Mouse (Mus musculus): Measurements from ENCODE around the gene P2rx4. TPM values are rescaled to one million over a fixed set of nuclear protein-coding genes. Genes with fewer than 3 reads are reported as not detected.
A peak's percentile ranks its signal among the peaks of the same experiment; 100 is the strongest.

Gene P2rx4
- total RNA-seq, 2 experiments from 2014 or later = 3.8 to 5.3 TPM

DNA sequence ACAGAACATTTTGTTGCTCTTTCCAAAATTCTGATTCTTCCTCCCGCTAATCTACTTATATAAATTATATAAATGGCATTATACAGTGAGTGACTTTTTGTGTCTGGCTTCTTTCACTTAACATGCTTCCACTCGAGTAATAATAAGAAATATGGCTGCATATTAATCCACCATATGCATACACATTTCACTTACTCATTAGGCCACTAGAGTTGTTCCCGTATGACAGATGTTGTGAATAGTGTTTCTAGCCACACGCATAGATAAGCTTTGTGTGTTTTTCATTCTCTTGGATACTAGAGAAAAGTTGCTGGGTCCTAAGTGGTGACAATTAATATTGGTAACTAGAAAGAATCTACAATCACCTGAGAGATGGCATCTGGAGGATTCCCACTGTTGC, 48.3 kb downstream of the P2rx4 start:
- no peak for DNase-seq (ENCODE audit: low spot score)

- DNase-seq (ENCODE audit: low spot score) = no peak
Observed at GRCm38 (mm10) chr5:122756144-122756543, 48.8 kb downstream of the P2rx4 start.

DNA sequence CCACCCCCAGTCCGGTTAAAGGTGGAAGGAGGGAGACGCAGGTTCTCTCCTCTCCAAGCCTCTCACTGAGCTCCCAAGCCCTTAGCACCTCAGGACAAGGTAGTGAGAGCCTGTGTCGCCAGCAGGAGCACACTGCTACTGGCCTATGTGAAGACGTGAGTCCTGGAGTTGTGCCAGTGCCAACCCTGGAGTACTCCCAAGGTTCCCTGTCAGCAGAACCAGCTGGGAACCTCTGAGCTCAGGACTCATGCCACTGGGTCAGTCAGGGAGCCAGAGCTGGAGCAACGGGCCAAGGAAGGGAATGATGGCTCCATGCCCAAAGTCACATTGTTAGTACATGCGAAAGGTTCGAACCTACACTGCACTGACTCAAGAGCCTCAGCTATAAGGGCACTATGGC, 49.3 kb downstream of the P2rx4 start:
- peak; percentile 69 for DNase-seq (ENCODE audit: low spot score)

- no peak for DNase-seq (ENCODE audit: low spot score)
Observed at GRCm38 (mm10) chr5:122763271-122764031, 56.1 kb downstream of the P2rx4 start.

DNA sequence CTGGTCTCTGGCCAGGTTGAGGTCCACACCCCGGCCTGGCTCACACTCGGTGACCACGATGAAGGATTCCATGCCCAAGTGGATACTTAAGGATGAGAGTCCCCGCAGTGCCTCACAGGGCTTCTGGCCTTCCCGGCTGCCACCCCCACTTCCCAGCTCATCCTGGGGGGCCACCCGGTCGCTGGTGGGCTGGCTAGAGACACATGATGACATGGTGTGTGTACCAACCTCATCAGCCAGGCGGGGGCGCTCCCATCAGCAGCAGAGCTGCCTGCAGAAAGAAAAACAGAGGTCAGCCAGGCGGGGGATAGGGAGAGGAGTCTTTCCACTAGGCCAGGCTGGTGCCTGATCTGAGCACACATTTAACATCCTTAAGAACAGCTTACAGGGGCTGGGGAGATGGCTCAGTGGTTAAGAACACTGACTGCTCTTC, 56.7 kb downstream of the P2rx4 start:
- no peak for DNase-seq (ENCODE audit: low spot score)

DNA sequence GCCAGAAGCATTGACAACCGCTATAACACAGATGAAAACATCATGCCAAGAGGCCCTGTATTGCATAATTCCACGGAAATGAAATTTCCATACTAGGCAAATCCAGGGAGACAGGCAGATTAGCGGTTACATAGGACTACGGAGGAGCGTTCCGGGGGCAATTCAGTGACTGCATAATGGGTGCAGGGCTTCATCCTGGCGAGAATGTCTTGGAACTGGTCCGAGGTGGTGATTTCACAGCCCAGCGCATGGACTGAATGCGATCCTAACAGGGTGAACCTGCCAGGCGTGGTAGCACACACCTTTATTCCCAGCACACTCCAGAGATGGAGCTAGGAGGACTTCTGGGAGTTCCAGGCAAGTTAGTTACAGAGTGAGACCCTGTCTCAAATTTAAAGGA, 59.9 kb downstream of the P2rx4 start:
- no peak for DNase-seq (ENCODE audit: low spot score)

- DNase-seq (ENCODE audit: low spot score) = no peak
Observed at GRCm38 (mm10) chr5:122769101-122769568, 61.8 kb downstream of the P2rx4 start.

GRCm38 (mm10) chr5:122770304-122770703, 63.0 kb downstream of the P2rx4 start:
- DNase-seq (ENCODE audit: low spot score) = peak; percentile 29

DNA sequence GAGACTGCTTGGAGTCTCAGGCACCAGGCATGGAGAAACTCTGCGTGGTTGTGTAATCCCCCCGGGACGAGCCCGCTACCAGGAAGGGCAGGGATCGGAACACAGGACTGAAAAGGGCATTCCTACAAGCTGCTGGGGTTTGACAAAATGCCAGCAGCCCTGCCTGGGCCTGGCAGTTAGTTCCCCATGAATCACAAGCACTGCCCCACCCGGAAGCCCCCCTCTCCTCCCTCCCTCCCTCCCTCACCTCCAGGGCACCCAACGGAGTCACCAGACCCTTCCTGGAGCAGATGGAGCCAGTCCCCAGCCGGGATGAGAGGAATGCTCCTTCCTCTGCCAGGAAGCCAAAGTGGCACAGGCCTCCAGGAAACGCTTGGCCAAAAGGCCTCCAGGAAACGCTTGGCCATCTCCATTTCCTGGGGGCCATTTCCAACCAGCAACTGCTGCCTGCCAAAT, 63.5 kb downstream of the P2rx4 start:
- peak; percentile 79 for DNase-seq (ENCODE audit: low spot score)

DNA sequence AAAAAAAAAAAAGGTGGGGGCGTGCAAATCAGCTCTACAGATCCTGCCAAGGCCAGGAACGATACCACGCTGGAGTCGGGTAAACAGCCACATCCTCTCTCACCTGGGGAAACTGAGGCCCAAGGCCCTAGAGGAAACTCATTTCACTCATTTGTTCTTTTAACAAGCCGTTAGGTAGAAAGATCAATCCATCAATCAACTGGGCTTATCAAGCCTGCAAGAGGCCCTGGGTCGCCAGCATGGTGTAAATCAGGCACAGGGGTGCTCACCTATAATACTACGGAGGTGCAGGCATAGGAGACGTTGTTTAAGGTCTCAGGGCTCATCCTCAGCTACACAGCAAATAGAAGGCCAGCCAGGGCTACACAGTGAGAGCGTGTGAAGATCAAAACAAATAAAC, 64.1 kb downstream of the P2rx4 start:
- DNase-seq (ENCODE audit: low spot score) = no peak

DNA sequence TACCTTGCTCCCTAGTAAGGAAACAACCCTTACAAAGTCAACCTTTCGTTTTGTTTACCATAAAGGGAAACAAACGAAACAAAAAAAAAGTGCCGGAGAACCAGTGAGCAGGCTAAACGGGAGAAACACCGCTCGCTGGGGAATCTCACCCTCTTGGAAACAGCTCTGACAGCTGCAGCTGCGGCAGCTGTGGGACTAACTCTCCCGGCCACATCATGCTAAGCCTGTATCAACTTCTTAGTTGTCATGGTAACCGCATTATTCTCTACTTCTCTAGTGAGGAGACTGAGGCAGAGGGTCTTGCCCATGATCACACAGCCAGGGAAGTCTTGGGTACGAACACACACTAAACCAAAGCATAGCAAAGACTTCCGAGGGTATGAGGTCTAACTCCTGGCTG, 66.4 kb downstream of the P2rx4 start:
- DNase-seq (ENCODE audit: low spot score) = no peak

GRCm38 (mm10) chr5:122774743-122775611, 67.6 kb downstream of the P2rx4 start:
- DNase-seq (ENCODE audit: low spot score) = no peak

DNA sequence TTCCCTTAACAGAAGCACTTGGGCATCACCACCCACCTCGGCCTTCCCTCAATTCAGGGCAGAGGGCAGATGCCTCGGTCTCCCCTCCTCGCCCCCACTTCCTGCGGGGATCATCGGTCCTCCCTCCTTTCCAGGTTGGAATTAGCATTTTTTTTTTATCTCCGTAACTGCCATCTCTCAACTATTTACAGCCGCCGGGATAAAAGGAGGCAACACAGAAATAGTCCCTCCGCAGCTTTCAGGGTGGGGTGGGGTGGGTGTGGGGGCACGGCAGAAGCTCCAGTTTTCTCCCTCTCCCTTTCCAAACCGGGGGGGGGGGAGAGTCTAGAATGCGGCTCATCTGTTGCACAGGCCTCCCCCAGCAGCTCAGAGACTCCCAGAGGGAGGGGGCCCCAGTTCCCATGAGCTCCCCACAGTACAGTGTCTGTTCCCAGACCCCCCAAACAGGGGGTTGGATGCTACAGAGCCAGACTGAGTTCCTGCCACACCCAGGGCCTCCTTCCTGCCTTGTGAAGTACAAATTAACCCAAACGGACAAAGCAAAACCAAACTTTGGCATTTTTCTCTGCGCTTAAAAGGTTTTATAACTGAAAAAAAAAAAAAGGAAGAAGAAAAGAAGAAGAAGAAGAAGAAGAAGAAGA, 68.4 kb downstream of the P2rx4 start:
- DNase-seq (ENCODE audit: low spot score) = no peak

GRCm38 (mm10) chr5:122777322-122777721, 70.0 kb downstream of the P2rx4 start:
- no peak for DNase-seq (ENCODE audit: low spot score)

DNA sequence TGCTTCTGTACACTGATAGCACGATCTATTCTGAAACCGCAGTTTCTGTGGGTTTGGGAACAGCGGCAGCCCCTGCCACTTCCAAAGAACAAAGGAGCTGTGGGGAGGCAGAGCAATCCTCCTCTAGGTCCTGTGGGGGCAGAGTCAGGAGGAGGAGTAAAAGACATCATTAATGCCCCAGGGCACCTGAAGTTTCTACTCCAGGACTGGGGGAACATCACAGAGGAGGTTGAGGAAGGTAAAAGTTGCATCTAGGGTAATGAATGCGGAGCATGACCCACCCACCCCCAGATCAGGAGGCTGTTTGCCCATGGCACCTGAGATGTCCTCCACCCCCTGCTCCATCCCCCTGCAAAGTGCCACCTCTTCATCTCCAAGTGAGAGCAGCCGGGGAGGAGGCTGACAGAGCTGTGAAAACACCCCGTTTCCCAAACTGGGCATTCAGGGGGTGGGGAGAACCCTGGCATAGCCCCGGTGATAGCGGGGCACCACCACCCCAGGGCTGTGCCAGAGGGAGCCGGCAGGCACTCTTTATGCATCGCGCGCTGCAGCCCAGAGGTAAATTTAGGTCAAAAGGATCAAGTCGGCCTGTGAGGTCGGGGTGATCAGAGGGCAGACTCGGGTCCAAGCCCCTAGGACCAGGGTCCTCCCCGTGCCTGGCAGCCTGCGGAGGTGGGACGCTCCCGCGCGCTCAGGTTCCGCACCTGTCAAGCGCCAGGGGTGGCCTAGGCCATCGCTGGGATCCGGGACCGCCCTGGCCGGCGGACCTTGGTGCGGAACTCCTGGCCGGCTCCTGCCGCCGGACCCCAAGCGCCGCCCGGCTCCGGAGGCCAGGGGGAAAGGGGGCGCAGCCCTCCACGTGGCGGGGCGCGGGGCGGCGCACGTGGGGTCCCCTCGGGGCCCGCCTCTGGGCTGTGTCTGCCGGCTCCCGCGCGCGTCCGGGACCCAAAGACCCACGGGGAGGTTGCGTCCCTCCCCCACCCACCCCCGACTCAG, 71.2 kb downstream of the P2rx4 start:
- no peak for DNase-seq (ENCODE audit: low spot score)

Small RNA genes lying within 50 kb of the gene (microRNA-seq; reads per million reads assigned to microRNA genes)
- gene Mir8115 = not detected

Other genes starting within 250 kb of the P2rx4 start
- 100 to 1,000 TPM; 447 to 563 TPM for gene Atp2a2, start 205.3 kb upstream of the P2rx4 start, total RNA-seq (2021)
- gene Ift81, start 93.0 kb upstream of the P2rx4 start, total RNA-seq (2021) = 1 to 10 TPM; 3.4 to 4.7 TPM
- 1 to 10 TPM; 1.3 to 1.5 TPM for gene P2rx7, start 63.6 kb upstream of the P2rx4 start, total RNA-seq (2021)
- gene Camkk2, start 71.9 kb downstream of the P2rx4 start, total RNA-seq (2021) = 1 to 10 TPM; 3.0 to 3.9 TPM
- gene Anapc5, start 113.8 kb downstream of the P2rx4 start, total RNA-seq (2021) = 100 to 1,000 TPM; 466 to 498 TPM
- 10 to 100 TPM; 17.6 to 20.7 TPM for gene Rnf34, start 142.5 kb downstream of the P2rx4 start, total RNA-seq (2021)

All from gastrocnemius, adult 18-20 months (tissue).